Mouse (Mus musculus) stomach, embryonic 14.5 days (tissue): ENCODE results near the gene Mip. TPM values are rescaled to one million over a fixed set of nuclear protein-coding genes. Genes with fewer than 3 reads are reported as not detected.

Experiments
- ATAC-seq: fragments of 200-750 bp; cut with Nextera tagmentation; 2 replicates; pipeline ENCODE4 v1.8.0; 2017; ENCODE audit warnings: low read depth, moderate TSS enrichment; ENCODE audit not compliant: insufficient number of reproducible peaks, insufficient read depth, low FRiP score
- H3K27ac ChIP-seq: fragments of 300-500 bp; sonication (generic); 2 replicates; pipeline ENCODE4 v1.5.1; 2014; ENCODE audit warnings: mild to moderate bottlenecking, low read length, moderate library complexity, mixed read lengths
- H3K27me3 ChIP-seq: fragments of 300-500 bp; sonication (generic); 2 replicates; pipeline ENCODE4 v1.6.1; 2014; ENCODE audit warnings: low read length, control low read depth, mixed read lengths; ENCODE audit not compliant: control insufficient read depth, insufficient read depth
- H3K36me3 ChIP-seq: fragments of 300-500 bp; sonication (generic); 2 replicates; pipeline ENCODE4 v1.6.1; 2014; ENCODE audit warnings: mild to moderate bottlenecking, control low read depth, low read length, moderate library complexity, mixed read lengths; ENCODE audit not compliant: control insufficient read depth, insufficient read depth
- H3K4me1 ChIP-seq: fragments of 300-500 bp; sonication (generic); 2 replicates; pipeline ENCODE4 v1.6.1; 2014; ENCODE audit warnings: low read length, control low read depth, mixed read lengths; ENCODE audit not compliant: control insufficient read depth, insufficient read depth
- H3K4me2 ChIP-seq: fragments of 300-500 bp; sonication (generic); replicated peaks from 2 replicates; pipeline ENCODE4 v1.6.1; 2014; ENCODE audit warnings: low read depth, low read length, control low read depth
- H3K4me3 ChIP-seq: fragments of 300-500 bp; sonication (generic); 2 replicates; pipeline ENCODE4 v1.5.1; 2014; ENCODE audit warnings: low read depth, low read length, control low read depth
- H3K9ac ChIP-seq: fragments of 300-500 bp; sonication (generic); replicated peaks from 2 replicates; pipeline ENCODE4 v1.6.1; 2014; ENCODE audit warnings: low read depth, mild to moderate bottlenecking, control low read depth, low read length, moderate library complexity, mixed read lengths
- H3K9me3 ChIP-seq: fragments of 300-500 bp; sonication (generic); 2 replicates; pipeline ENCODE4 v1.6.1; 2016; ENCODE audit warnings: low read depth, low read length, control low read depth; ENCODE audit not compliant: control insufficient read depth
- WGBS: fragments of 180-500 bp; shearing (Covaris S2); extraction: QIAGEN DNeasy Blood & Tissue Kit; methylation state at CpG from one replicate; pipeline ENCODE4 v1.1.7; 2014; 5-methylcytosine and 5-hydroxymethylcytosine counted together
- polyA plus RNA-seq: library from polyadenylated mRNA; unstranded; fragments of >200 nt; fragmentation: Nextera tagmentation; extraction: Ambion mirVana; gene quantifications from 2 replicates; pipeline ENCODE4 v1.2.1, GENCODE M21; 2014

Gene Mip
- polyA plus RNA-seq, 1 experiment from 2014 or later = not detected

GRCm38 (mm10) chr10:128231697-128232419 lies 6.2 kb downstream of the Mip start, which contains the start of gene Timeless:
Timeless (plus strand) TSS chr10:128232065.
- Histone ChIP-seq H3K4me3 (peak within 1 kb of the TSS; percentile 80), H3K36me3 (no peaks in the 10 kb centered on the region), H3K9me3 (no peaks in the 10 kb centered on the region), H3K4me2 (peak within 1 kb of the TSS; percentile 82), H3K9ac (peak within 1 kb of the TSS; percentile 83), H3K27ac (peak within 1 kb of the TSS; percentile 94), H3K4me1 (0 out of 2 replicates have a peak, but pooled peaks cover 4% of the 10 kb centered on the region), H3K27me3 (no peaks in the 10 kb centered on the region)
- peak; percentile 91 for ATAC-seq
- under 1% methylated on average over 57 of the region's 58 CpGs for WGBS

DNA sequence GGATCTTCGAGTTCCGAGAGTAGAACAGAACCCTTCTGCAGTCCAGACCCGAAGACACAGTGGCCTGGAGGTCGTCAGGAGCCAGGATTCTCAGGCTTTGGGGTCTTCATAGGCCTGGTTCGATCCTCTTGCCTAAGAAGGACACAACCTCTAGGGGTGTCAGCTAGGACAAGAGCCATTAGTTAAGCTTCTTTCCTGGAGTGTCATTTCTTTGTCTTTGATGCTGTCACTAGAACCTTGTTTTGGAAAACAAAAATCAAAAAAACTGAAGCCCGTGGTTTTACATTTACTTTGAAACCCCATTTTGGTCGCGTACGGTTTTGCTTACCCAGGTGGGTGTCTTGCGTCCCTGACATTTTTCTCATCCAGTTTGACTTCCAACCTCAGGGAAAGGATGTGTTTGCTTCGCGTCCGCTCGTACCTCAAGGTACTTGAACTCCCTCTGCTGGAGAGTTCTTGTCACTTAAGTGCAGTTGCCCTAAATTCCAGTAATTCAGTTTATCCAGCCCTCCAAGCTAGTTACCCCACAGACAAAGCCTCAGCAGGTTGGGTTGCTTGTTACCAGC lies 6.9 kb downstream of the Mip start:
- H3K9me3 ChIP-seq = no peaks in the 10 kb centered on the region
- no peaks in the 10 kb centered on the region for H3K27me3 ChIP-seq
- peak overlapping the region; percentile 80 for H3K4me3 ChIP-seq
- peak overlapping the region; percentile 82 for H3K4me2 ChIP-seq
- 0 out of 2 replicates have a peak, but pooled peaks cover 4% of the 10 kb centered on the region for H3K4me1 ChIP-seq
- peak overlapping the region; percentile 94 for H3K27ac ChIP-seq
- peak overlapping the region; percentile 83 for H3K9ac ChIP-seq
- ATAC-seq = 0 out of 2 replicates have a peak, but pooled peaks have one; percentile 21
- WGBS = under 1% methylated on average over 14 of the region's 14 CpGs
- no peaks in the 10 kb centered on the region for H3K36me3 ChIP-seq

DNA sequence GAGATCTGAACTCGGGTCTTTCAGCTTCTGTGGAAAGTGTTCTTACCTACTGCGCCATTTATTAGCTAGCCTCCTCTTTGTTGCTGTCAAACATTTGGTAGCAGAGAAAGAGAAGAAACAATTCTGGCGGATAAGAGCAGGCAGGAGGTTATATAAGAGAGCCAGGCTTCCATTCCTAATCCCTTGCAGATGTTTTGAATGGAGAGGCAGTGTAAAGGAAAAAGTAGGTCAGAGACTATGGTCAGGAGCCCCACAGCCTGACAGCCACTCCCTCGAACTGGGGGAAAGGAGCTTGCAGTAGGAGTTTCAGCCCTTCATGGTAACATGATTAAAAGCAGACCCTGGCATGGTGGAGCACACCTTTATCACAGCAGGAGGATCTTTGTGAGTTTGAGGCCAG lies 10.7 kb downstream of the Mip start:
- Histone ChIP-seq H3K4me2 (no peak overlapping the region), H3K4me3 (no peak overlapping the region), H3K9me3 (no peaks in the 10 kb centered on the region), H3K27me3 (no peaks in the 10 kb centered on the region), H3K27ac (no peak overlapping the region), H3K36me3 (peaks cover 6% of the 10 kb centered on the region), H3K9ac (peak overlapping the region; percentile 30; the same call in 1 of the 2 replicates), H3K4me1 (0 out of 2 replicates have a peak, but pooled peaks cover under 1% of the 10 kb centered on the region)
- WGBS = 63% methylated on average over 4 of the region's 4 CpGs
- ATAC-seq = no peak

DNA sequence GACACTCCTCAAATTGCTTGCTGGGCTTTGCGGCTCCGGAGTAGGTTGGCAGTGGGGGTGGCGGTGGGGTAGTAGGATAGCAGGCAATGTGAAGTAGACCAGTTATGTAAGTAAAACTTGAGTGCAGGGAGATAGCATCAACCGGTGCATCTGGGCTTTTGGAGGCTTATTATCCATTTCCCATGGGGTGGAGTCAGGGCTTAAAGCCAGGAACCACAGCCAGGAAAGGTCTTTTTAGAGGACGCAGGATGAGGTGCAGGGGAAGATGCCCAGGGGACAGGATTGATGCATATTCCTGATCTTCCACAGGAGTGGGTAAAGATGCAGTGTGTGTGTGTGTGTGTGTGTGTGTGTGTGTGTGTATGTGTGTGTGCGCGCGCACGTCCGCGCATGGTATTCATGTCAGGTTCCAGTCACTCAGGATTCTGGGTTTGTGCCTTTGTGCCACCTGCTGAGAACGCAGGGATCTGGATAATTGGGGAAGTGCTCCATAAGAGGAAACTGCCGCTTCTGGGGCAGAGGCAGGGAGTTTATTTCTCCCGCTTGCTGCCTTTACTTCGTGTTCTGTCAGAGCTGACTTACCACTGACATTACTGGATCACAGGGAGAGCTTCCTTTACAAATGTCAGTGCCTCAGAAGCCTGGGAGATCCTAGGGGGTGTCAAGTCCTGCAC lies 12.3 kb downstream of the Mip start:
- WGBS = 80% methylated on average over 15 of the region's 15 CpGs
- no peak overlapping the region for H3K9ac ChIP-seq
- H3K9me3 ChIP-seq = no peaks in the 10 kb centered on the region
- H3K4me1 ChIP-seq = no peaks in the 10 kb centered on the region
- ATAC-seq = no peak
- H3K27me3 ChIP-seq = no peaks in the 10 kb centered on the region
- H3K4me2 ChIP-seq = no peak overlapping the region
- H3K4me3 ChIP-seq = no peak overlapping the region
- peaks cover 6% of the 10 kb centered on the region for H3K36me3 ChIP-seq
- no peak overlapping the region for H3K27ac ChIP-seq

DNA sequence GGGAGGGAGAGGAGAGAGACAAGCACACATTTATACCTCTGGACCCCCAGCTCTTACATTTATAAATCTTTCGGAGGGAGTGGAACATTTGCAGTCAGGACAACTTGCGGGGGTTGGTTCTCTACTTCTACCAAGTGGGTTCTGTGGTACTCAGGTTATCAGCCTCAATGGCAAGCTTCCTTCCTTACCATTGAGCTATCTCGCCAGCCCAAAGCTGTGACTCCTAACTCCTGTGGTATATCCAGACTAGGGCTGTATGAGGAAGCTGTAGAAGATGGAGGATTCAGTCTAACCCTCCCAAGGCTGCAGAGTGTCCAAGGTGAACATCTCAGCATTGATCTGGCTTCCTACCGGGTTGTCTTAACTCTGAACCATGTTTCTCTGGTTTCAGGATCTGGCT lies 13.5 kb downstream of the Mip start:
- H3K4me2 ChIP-seq = no peak overlapping the region
- H3K36me3 ChIP-seq = peaks cover 15% of the 10 kb centered on the region
- no peak overlapping the region for H3K4me3 ChIP-seq
- 91% methylated on average over 4 of the region's 4 CpGs for WGBS
- no peak overlapping the region for H3K9ac ChIP-seq
- H3K27me3 ChIP-seq = no peaks in the 10 kb centered on the region
- no peak overlapping the region for H3K27ac ChIP-seq
- no peaks in the 10 kb centered on the region for H3K9me3 ChIP-seq
- no peaks in the 10 kb centered on the region for H3K4me1 ChIP-seq
- ATAC-seq = no peak

DNA sequence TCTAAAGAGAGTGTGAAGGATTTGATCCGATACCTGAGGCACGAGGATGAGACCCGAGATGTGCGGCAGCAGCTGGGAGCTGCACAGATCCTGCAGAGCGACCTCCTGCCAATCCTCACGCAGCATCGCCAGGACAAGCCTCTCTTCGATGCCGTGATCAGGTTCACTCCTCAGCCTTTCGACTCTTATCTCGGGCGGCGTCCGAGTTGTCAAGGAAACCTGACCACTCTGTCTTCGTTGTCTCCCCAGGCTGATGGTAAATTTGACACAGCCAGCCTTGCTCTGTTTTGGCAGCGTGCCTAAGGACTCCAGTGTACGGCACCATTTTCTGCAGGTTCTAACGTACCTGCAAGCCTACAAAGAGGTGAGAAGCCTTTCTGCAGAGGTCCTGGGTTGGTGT lies 14.5 kb downstream of the Mip start:
- Histone ChIP-seq H3K9ac (no peak overlapping the region), H3K27ac (no peak overlapping the region), H3K27me3 (no peaks in the 10 kb centered on the region), H3K9me3 (no peaks in the 10 kb centered on the region), H3K4me3 (no peak overlapping the region), H3K4me2 (no peak overlapping the region), H3K4me1 (no peaks in the 10 kb centered on the region), H3K36me3 (peaks cover 25% of the 10 kb centered on the region)
- ATAC-seq = no peak
- WGBS = 83% methylated on average over 18 of the region's 18 CpGs

GRCm38 (mm10) chr10:128243252-128243651 lies 17.6 kb downstream of the Mip start:
- 93% methylated on average over 8 of the region's 8 CpGs for WGBS
- no peak for ATAC-seq
- Histone ChIP-seq H3K27me3 (no peaks in the 10 kb centered on the region), H3K9ac (no peak overlapping the region), H3K4me3 (no peak overlapping the region), H3K9me3 (no peaks in the 10 kb centered on the region), H3K27ac (no peak overlapping the region), H3K4me1 (no peaks in the 10 kb centered on the region), H3K4me2 (no peak overlapping the region), H3K36me3 (peaks cover 56% of the 10 kb centered on the region)

GRCm38 (mm10) chr10:128244121-128244520 lies 18.5 kb downstream of the Mip start:
- H3K27ac ChIP-seq = no peak overlapping the region
- no peaks in the 10 kb centered on the region for H3K4me1 ChIP-seq
- H3K36me3 ChIP-seq = peaks cover 61% of the 10 kb centered on the region
- ATAC-seq = no peak
- H3K9ac ChIP-seq = no peak overlapping the region
- no peak overlapping the region for H3K4me2 ChIP-seq
- H3K27me3 ChIP-seq = no peaks in the 10 kb centered on the region
- 96% methylated on average over 15 of the region's 15 CpGs for WGBS
- no peak overlapping the region for H3K4me3 ChIP-seq
- no peaks in the 10 kb centered on the region for H3K9me3 ChIP-seq
